ENCODE assay signal across 12 mouse cellular contexts in genomic region chr1:118993775-118994174, GRCm38 (mm10). TPM values are rescaled to one million over a fixed set of nuclear protein-coding genes. Genes with fewer than 3 reads are reported as not detected.
"Had no signal": no experiment of that assay in that cellular context is flagged by ENCODE, and none has a peak within 500 bp of the region (broad histone marks: within the 10 kb centered on the region; RNA-seq: fewer than 3 reads in every experiment).

No protein-coding gene starts in this region.

- H3K4me2 ChIP-seq: liver, embryonic 11.5 days; liver, embryonic 15.5 days; midbrain, embryonic 12.5 days; stomach, embryonic 15.5 days had no signal

- H3K4me1 ChIP-seq: liver, embryonic 15.5 days; midbrain, embryonic 12.5 days; stomach, embryonic 15.5 days had no signal

- H3K4me3 ChIP-seq: layer of hippocampus, adult 2 months; limb, embryonic 10.5 days; liver, embryonic 15.5 days; midbrain, embryonic 12.5 days; stomach, embryonic 15.5 days had no signal

- DNase-seq: kidney, adult 18-20 months; right cerebral cortex, postnatal 14 days; thymus, postnatal 14 days had no signal

- H3K27ac ChIP-seq: layer of hippocampus, adult 2 months; limb, embryonic 10.5 days; liver, embryonic 15.5 days; macrophage; midbrain, embryonic 12.5 days; stomach, embryonic 15.5 days had no signal

- H3K36me3 ChIP-seq: liver, embryonic 15.5 days; stomach, embryonic 15.5 days had no signal

- H3K9ac ChIP-seq: liver, embryonic 15.5 days; midbrain, embryonic 12.5 days; stomach, embryonic 15.5 days had no signal

- ATAC-seq: midbrain, embryonic 16.5 days had no signal

- H3K27me3 ChIP-seq: liver, embryonic 15.5 days; midbrain, embryonic 12.5 days; stomach, embryonic 15.5 days had no signal

- H3K9me3 ChIP-seq: limb, embryonic 10.5 days; liver, embryonic 15.5 days; midbrain, embryonic 12.5 days; stomach, embryonic 15.5 days had no signal

RNA-seq across cellular contexts. Expression of gene Gli2, which starts 59.6 kb away (rescaled TPM):
- total RNA-seq: megakaryocyte-erythroid progenitor cell, adult 5-6 weeks had no signal
- polyA plus RNA-seq: macrophage had no signal
